Mouse (Mus musculus) stomach, embryonic 14.5 days (tissue): ENCODE measurements at regions not wholly inside any gene's neighbourhood (a gene's known extent, or its start where the extent isn't known, plus 50 kb on each side); places are given as distances from the start of the nearest gene placed in this dataset.

Source experiments
- ATAC-seq: fragments of 200-750 bp; cut with Nextera tagmentation; 2 replicates; pipeline ENCODE4 v1.8.0; 2017; ENCODE audit warnings: low read depth, moderate TSS enrichment; ENCODE audit not compliant: insufficient number of reproducible peaks, insufficient read depth, low FRiP score
- H3K27ac ChIP-seq: fragments of 300-500 bp; sonication (generic); 2 replicates; pipeline ENCODE4 v1.5.1; 2014; ENCODE audit warnings: mild to moderate bottlenecking, low read length, moderate library complexity, mixed read lengths
- H3K27me3 ChIP-seq: fragments of 300-500 bp; sonication (generic); 2 replicates; pipeline ENCODE4 v1.6.1; 2014; ENCODE audit warnings: low read length, control low read depth, mixed read lengths; ENCODE audit not compliant: control insufficient read depth, insufficient read depth
- H3K36me3 ChIP-seq: fragments of 300-500 bp; sonication (generic); 2 replicates; pipeline ENCODE4 v1.6.1; 2014; ENCODE audit warnings: mild to moderate bottlenecking, control low read depth, low read length, moderate library complexity, mixed read lengths; ENCODE audit not compliant: control insufficient read depth, insufficient read depth
- H3K4me1 ChIP-seq: fragments of 300-500 bp; sonication (generic); 2 replicates; pipeline ENCODE4 v1.6.1; 2014; ENCODE audit warnings: low read length, control low read depth, mixed read lengths; ENCODE audit not compliant: control insufficient read depth, insufficient read depth
- H3K4me2 ChIP-seq: fragments of 300-500 bp; sonication (generic); replicated peaks from 2 replicates; pipeline ENCODE4 v1.6.1; 2014; ENCODE audit warnings: low read depth, low read length, control low read depth
- H3K4me3 ChIP-seq: fragments of 300-500 bp; sonication (generic); 2 replicates; pipeline ENCODE4 v1.5.1; 2014; ENCODE audit warnings: low read depth, low read length, control low read depth
- H3K9ac ChIP-seq: fragments of 300-500 bp; sonication (generic); replicated peaks from 2 replicates; pipeline ENCODE4 v1.6.1; 2014; ENCODE audit warnings: low read depth, mild to moderate bottlenecking, control low read depth, low read length, moderate library complexity, mixed read lengths
- H3K9me3 ChIP-seq: fragments of 300-500 bp; sonication (generic); 2 replicates; pipeline ENCODE4 v1.6.1; 2016; ENCODE audit warnings: low read depth, low read length, control low read depth; ENCODE audit not compliant: control insufficient read depth
- WGBS: fragments of 180-500 bp; shearing (Covaris S2); extraction: QIAGEN DNeasy Blood & Tissue Kit; methylation state at CpG from one replicate; pipeline ENCODE4 v1.1.7; 2014; 5-methylcytosine and 5-hydroxymethylcytosine counted together

DNA sequence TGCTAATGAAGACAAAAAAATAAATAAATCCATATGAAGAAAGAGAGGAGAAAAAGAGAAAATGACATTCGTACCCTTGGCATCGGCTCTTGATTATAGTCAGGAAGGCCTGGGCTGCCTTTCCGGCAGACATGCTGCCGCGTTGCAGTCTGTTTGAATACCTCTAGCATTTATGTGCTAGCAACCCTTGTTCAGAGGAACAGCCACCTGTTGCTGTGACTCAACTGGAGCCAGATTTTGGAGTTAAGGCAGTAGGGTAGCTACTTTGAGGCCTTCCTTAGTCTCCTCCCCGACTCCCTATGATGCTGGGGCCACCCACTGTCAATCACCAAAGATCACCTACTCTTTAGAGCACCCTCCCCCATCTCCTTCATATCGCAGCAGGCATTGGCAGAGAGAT is 148.5 kb upstream of the Cops8 start:
- 57% methylated on average over 7 of the region's 7 CpGs for WGBS
- Histone ChIP-seq H3K27me3 (no peaks in the 10 kb centered on the region), H3K4me1 (0 out of 2 replicates have a peak, but pooled peaks cover 6% of the 10 kb centered on the region), H3K4me2 (no peak overlapping the region), H3K27ac (no peak overlapping the region), H3K36me3 (no peaks in the 10 kb centered on the region), H3K9ac (no peak overlapping the region), H3K9me3 (no peaks in the 10 kb centered on the region), H3K4me3 (no peak overlapping the region)
- ATAC-seq, result no peak

GRCm38 (mm10) chr1:90457396-90457795 is 145.4 kb upstream of the Cops8 start:
- no peak for ATAC-seq
- Histone ChIP-seq H3K27me3 (no peaks in the 10 kb centered on the region), H3K4me2 (no peak overlapping the region), H3K27ac (no peak overlapping the region), H3K4me1 (0 out of 2 replicates have a peak, but pooled peaks cover 3% of the 10 kb centered on the region), H3K9me3 (no peaks in the 10 kb centered on the region), H3K9ac (no peak overlapping the region), H3K4me3 (no peak overlapping the region), H3K36me3 (no peaks in the 10 kb centered on the region)
- 15% methylated on average over 9 of the region's 9 CpGs for WGBS

GRCm38 (mm10) chr1:90458176-90458575 is 144.6 kb upstream of the Cops8 start:
- Histone ChIP-seq H3K4me1 (0 out of 2 replicates have a peak, but pooled peaks cover 3% of the 10 kb centered on the region), H3K9me3 (no peaks in the 10 kb centered on the region), H3K36me3 (no peaks in the 10 kb centered on the region), H3K4me2 (no peak overlapping the region), H3K27me3 (no peaks in the 10 kb centered on the region), H3K27ac (no peak overlapping the region), H3K4me3 (no peak overlapping the region), H3K9ac (no peak overlapping the region)
- WGBS, result 73% methylated on average over 8 of the region's 8 CpGs
- no peak for ATAC-seq

GRCm38 (mm10) chr1:90461699-90462098 is 141.1 kb upstream of the Cops8 start:
- 87% methylated on average over 1 of the region's 1 CpGs for WGBS
- no peak overlapping the region for H3K27ac ChIP-seq

GRCm38 (mm10) chr1:90463302-90463701 is 139.5 kb upstream of the Cops8 start:
- WGBS, result 34% methylated on average over 6 of the region's 6 CpGs

More at GRCm38 (mm10) chr1:90461699-90462098, 141.1 kb upstream of the Cops8 start:
- Histone ChIP-seq H3K4me2 (no peak overlapping the region), H3K36me3 (no peaks in the 10 kb centered on the region), H3K27me3 (no peaks in the 10 kb centered on the region), H3K4me3 (no peak overlapping the region), H3K4me1 (no peaks in the 10 kb centered on the region), H3K9ac (no peak overlapping the region), H3K9me3 (no peaks in the 10 kb centered on the region)
- no peak for ATAC-seq

GRCm38 (mm10) chr1:90467646-90468045 is 135.1 kb upstream of the Cops8 start:
- Histone ChIP-seq H3K9me3 (no peaks in the 10 kb centered on the region), H3K4me1 (peaks cover 4% of the 10 kb centered on the region; the same call in 1 of the 2 replicates), H3K4me3 (no peak overlapping the region), H3K27ac (no peak overlapping the region), H3K9ac (no peak overlapping the region), H3K36me3 (no peaks in the 10 kb centered on the region), H3K27me3 (no peaks in the 10 kb centered on the region), H3K4me2 (no peak overlapping the region)
- no peak for ATAC-seq
- WGBS, result 72% methylated on average over 9 of the region's 9 CpGs

More at GRCm38 (mm10) chr1:90463302-90463701, 139.5 kb upstream of the Cops8 start:
- H3K9ac ChIP-seq, result no peak overlapping the region
- no peaks in the 10 kb centered on the region for H3K36me3 ChIP-seq
- H3K4me3 ChIP-seq, result no peak overlapping the region
- no peak overlapping the region for H3K4me2 ChIP-seq
- H3K27me3 ChIP-seq, result no peaks in the 10 kb centered on the region
- no peak for ATAC-seq
- no peak overlapping the region for H3K27ac ChIP-seq
- H3K9me3 ChIP-seq, result no peaks in the 10 kb centered on the region
- no peaks in the 10 kb centered on the region for H3K4me1 ChIP-seq

DNA sequence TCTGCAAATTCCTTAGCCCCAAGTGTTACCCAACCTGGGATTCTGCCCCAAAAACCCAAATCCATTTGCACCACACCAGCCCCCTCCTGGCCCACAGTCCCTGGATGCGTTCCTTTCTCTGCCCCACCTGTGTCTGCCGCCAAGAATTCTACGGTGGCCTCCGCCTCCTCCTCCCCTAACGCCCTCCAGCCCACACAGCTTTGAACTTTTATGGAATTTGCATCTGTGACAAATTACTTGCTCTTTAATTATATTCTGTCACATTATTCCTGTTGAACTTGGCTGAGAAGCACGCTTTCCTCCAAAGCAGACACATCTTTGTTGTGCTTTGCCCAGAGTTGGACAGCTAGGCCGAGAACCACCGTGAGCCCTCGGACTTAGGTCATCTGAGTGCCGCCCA is 131.8 kb upstream of the Cops8 start:
- Histone ChIP-seq H3K4me3 (no peak overlapping the region), H3K9ac (no peak overlapping the region), H3K36me3 (no peaks in the 10 kb centered on the region), H3K27me3 (no peaks in the 10 kb centered on the region), H3K9me3 (no peaks in the 10 kb centered on the region), H3K4me2 (no peak overlapping the region), H3K27ac (no peak overlapping the region), H3K4me1 (peaks cover 4% of the 10 kb centered on the region; the same call in 1 of the 2 replicates)
- 46% methylated on average over 10 of the region's 10 CpGs for WGBS
- no peak for ATAC-seq

DNA sequence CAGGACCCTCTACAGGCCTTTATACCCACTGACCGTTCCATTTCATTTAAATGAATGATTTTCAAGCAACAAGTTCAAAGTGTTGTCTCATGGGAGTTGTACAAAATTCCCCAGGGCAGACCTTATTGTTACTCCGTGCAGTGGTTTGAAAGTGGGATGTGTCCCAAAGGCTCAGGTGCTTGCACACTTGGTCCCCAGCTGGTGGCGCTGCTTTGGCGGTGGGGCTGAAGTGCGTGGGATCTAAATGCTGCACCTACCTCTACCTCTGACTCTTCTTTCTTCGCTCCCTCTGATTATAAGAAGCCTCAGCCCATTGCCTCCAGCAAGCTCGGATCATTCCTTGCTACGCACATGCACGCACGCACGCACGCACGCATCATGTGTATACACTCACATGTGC is 131.0 kb upstream of the Cops8 start:
- Histone ChIP-seq H3K9me3 (no peaks in the 10 kb centered on the region), H3K27me3 (no peaks in the 10 kb centered on the region)

More for the DNA sequence above, 131.0 kb upstream of the Cops8 start:
- H3K9ac ChIP-seq, result no peak overlapping the region
- ATAC-seq, result no peak
- no peak overlapping the region for H3K4me2 ChIP-seq
- H3K4me3 ChIP-seq, result no peak overlapping the region
- WGBS, result 90% methylated on average over 13 of the region's 13 CpGs
- peaks cover 10% of the 10 kb centered on the region for H3K4me1 ChIP-seq
- H3K27ac ChIP-seq, result no peak overlapping the region
- no peaks in the 10 kb centered on the region for H3K36me3 ChIP-seq
